Mouse (Mus musculus): ENCODE measurements around the gene Gltpd2. TPM values are rescaled to one million over a fixed set of nuclear protein-coding genes. Genes with fewer than 3 reads are reported as not detected.

Gene Gltpd2
- total RNA-seq, 2 experiments from 2014 or later, result not detected

DNA sequence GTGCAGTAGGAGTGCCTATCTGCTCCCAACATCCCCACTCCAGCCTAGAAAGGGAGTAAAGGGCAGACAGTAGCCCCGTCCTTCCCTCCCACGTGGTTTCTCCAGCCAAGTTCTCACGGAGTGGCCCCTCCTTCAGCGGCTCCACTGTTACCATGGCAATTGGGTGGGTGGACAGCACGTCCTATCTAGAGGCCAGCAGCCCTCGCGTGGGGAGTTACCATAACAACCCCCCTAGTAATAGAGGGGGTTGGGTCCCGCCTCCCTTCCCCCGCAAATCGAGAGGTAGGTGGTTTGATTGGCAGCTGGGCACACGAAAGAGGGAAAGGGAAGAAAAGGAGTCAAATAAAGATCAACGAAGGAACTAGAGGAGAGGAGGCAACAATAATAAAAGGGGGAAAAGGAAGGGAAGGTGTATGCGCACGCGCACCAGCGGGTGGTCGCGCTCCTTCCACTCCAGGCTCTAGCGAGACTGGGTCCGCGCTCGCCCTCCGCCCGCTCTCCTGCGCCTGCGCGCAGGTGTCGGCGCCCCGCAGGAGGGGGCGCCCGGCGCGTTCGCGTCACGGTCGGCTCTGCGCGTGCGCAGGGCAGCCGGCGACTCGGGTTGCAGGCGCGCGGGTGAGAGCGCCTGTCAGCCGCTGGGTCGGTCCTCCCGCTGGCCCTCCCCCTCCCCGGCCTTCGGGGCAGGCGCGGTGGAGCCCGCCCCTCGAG is 43.4 kb downstream of the Gltpd2 start, which contains the start of gene Mink1:
Gene Mink1 (plus strand): TSS at position 595 of the 708 bp plus-strand sequence.
- peak; percentile 77 to 81 for DNase-seq (ENCODE audit: extremely low spot score in 1 of 2, low spot score in 1 of 2)

- DNase-seq (ENCODE audit: extremely low spot score in 1 of 2, low spot score in 1 of 2), result no peak
These were observed 44.0 kb downstream of the Gltpd2 start for GRCm38 (mm10) chr11:70562995-70563469.

GRCm38 (mm10) chr11:70563470-70564275 is 44.7 kb downstream of the Gltpd2 start:
- no peak for DNase-seq (ENCODE audit: extremely low spot score in 1 of 2, low spot score in 1 of 2)

DNA sequence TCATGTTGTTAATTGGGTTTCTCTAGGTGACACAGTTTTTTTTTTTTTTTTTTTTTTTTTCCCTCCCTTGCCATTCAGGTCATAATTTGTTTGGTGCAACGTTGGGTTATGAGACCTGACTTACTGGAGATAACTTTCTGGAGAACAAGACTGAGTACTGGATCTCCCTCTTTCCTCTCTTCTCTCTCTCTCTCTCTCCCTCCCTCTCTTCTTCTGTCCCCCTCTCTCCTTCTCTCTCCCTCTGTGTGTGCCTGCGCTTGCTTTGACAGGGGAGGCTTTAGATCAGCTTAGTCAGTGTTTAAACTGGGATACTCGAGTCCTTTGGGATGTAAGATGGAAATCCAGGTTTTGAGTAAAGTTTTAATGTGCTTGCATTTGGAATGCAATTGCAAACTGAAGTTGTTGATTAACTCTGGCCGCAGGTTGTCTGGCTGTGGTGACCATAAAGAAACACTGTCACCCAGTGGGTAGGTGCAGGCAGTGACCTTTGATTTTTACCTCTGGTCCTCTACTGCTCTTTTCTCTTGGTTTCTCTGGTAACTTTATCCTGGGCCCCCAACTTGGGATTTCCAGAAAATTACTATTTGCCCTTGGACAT is 45.4 kb downstream of the Gltpd2 start:
- DNase-seq (ENCODE audit: extremely low spot score in 1 of 2, low spot score in 1 of 2), result no peak

DNA sequence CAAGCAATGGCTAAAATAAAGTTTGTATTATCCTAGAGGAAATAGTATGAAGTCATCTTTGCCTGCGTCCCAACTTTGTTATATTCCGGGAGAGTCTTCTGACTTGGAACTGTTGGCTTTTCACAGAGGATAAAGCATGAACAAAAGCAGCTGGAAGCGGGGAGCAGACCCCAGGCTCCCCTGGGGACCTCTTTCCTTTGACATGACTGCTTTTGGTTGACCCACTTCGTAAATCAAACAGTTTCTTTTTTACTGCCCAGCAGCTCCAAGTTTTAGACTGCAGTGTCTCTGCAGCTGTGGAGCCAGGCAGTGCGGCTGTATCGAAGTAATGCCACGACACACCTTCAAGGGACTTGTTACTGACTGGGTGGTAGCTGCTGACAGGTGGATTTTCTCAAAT is 47.6 kb downstream of the Gltpd2 start:
- DNase-seq (ENCODE audit: extremely low spot score in 1 of 2, low spot score in 1 of 2), result no peak

Other genes starting within 250 kb of the Gltpd2 start
- gene Alox12e, start 196.6 kb upstream of the Gltpd2 start, total RNA-seq (2021), result not detected
- gene Alox15, start 167.2 kb upstream of the Gltpd2 start, total RNA-seq (2021), result not detected
- gene Pelp1, start 109.2 kb upstream of the Gltpd2 start, total RNA-seq (2021), result 10 to 100 TPM; 32.8 to 34.3 TPM
- 100 to 1,000 TPM in 1 of 2 experiments, 10 to 100 TPM in 1; 90.7 to 104 TPM for gene Arrb2, start 86.6 kb upstream of the Gltpd2 start, total RNA-seq (2021)
- gene Med11, start 67.3 kb upstream of the Gltpd2 start, total RNA-seq (2021), result 10 to 100 TPM; 15.5 to 17.4 TPM
- gene Zmynd15, start 59.8 kb upstream of the Gltpd2 start, total RNA-seq (2021), result under 1 TPM; 0.37 to 0.42 TPM
- 1 to 10 TPM in 1 of 2 experiments, under 1 TPM in 1; 0.62 to 1.1 TPM for gene Cxcl16, start 59.2 kb upstream of the Gltpd2 start, total RNA-seq (2021)
- under 1 TPM; 0.47 to 0.61 TPM for gene Tm4sf5, start 14.0 kb upstream of the Gltpd2 start, total RNA-seq (2021)
- not detected for gene Vmo1, start 4.6 kb upstream of the Gltpd2 start, total RNA-seq (2021)
- gene Psmb6, start 6.2 kb downstream of the Gltpd2 start, total RNA-seq (2021), result 100 to 1,000 TPM; 178 to 211 TPM
- not detected for gene Gm40193, start 13.7 kb downstream of the Gltpd2 start, total RNA-seq (2021)
- gene Pld2, start 20.9 kb downstream of the Gltpd2 start, total RNA-seq (2021), result 10 to 100 TPM; 16.2 to 18.9 TPM
- 100 to 1,000 TPM; 434 to 488 TPM for gene Mink1, start 43.7 kb downstream of the Gltpd2 start, total RNA-seq (2021)
- gene 4930544D05Rik, start 96.7 kb downstream of the Gltpd2 start, total RNA-seq (2021), result under 1 TPM in 1 of 2 experiments, not detected in 1; 0.66 TPM
- under 1 TPM in 1 of 2 experiments, not detected in 1; 0.44 TPM for gene Chrne, start 100.0 kb downstream of the Gltpd2 start, total RNA-seq (2021)
- gene Gp1ba, start 119.9 kb downstream of the Gltpd2 start, total RNA-seq (2021), result not detected
- 10 to 100 TPM; 86.9 to 87.6 TPM for gene Rnf167, start 128.0 kb downstream of the Gltpd2 start, total RNA-seq (2021)
- gene Slc25a11, start 128.3 kb downstream of the Gltpd2 start, total RNA-seq (2021), result 100 to 1,000 TPM; 127 to 129 TPM
- 100 to 1,000 TPM; 376 to 385 TPM for gene Pfn1, start 135.4 kb downstream of the Gltpd2 start, total RNA-seq (2021)
- gene Eno3, start 138.0 kb downstream of the Gltpd2 start, total RNA-seq (2021), result 1 to 10 TPM; 7.2 to 8.2 TPM
- 10 to 100 TPM; 48.7 to 48.8 TPM for gene Spag7, start 150.2 kb downstream of the Gltpd2 start, total RNA-seq (2021)
- 100 to 1,000 TPM; 326 to 389 TPM for gene Camta2, start 168.9 kb downstream of the Gltpd2 start, total RNA-seq (2021)
- gene Inca1, start 181.0 kb downstream of the Gltpd2 start, total RNA-seq (2021), result 1 to 10 TPM; 3.1 to 3.4 TPM
- gene Kif1c, start 181.4 kb downstream of the Gltpd2 start, total RNA-seq (2021), result 10 to 100 TPM; 71.5 to 78.9 TPM
- gene Zfp3, start 245.0 kb downstream of the Gltpd2 start, total RNA-seq (2021), result 10 to 100 TPM; 23.1 to 24.8 TPM